Mouse (Mus musculus): ENCODE results near the gene Aktip.
A peak's percentile ranks its signal among the peaks of the same experiment; 100 is the strongest.

Aktip gene

GRCm38 (mm10) chr8:91199876-91200275 lies at the start of gene Aktip:
Aktip (minus strand) TSS chr8:91199976.
- no peak for DNase-seq (ENCODE audit: low spot score in 2 of 2)

GRCm38 (mm10) chr8:91245821-91246454 lies 46.2 kb upstream of the Aktip start:
- no peak for DNase-seq (ENCODE audit: low spot score in 2 of 2)

DNA sequence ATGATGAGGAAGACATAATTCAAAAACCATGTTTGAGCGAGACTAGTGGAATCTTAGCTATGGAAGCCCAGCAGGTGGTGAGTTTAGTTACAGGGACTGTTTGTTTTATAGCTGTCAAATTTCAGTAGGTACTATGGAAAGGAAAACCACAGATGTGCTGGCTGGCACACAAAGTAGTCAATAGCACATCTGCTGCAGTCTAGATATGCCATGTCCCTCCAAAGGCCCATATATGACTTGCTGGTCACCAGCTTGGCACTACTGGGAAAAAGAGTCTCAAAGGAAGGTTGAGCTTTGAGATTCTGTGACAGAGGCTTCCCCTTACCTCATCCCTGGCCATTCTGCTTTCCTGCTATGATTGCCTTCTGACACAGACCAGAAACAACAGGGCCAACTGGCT lies 42.9 kb upstream of the Aktip start:
- DNase-seq (ENCODE audit: low spot score in 2 of 2), result no peak

- no peak for DNase-seq (ENCODE audit: low spot score in 2 of 2)
These were observed 42.2 kb upstream of the Aktip start for GRCm38 (mm10) chr8:91241873-91242519.

- no peak for DNase-seq (ENCODE audit: low spot score in 2 of 2)
These were observed 41.6 kb upstream of the Aktip start for GRCm38 (mm10) chr8:91241371-91241770.

- no peak for DNase-seq (ENCODE audit: low spot score in 2 of 2)
These were observed 37.4 kb upstream of the Aktip start for GRCm38 (mm10) chr8:91237191-91237590.

- DNase-seq (ENCODE audit: low spot score in 2 of 2), result no peak
These were observed 34.3 kb upstream of the Aktip start for GRCm38 (mm10) chr8:91234097-91234496.

DNA sequence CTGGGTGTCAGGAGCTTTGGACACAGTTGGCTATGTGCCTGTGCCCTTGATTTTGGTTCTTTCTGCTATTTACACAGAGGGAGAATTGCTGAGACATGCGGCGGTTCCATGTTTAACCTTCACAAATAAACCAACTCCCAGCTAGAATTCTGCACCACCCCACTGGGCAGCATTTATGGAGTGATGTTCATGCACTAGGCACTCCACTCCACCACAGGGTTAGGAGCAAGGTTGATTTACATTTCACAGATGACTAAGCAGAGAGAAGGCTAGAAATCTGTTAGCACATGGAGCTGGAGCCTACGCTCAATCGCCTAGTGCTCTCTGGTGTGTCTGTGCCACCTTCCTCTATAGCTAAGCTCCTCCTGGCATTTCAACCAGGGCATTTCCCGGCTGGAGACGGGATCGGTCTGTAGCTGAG lies 27.7 kb upstream of the Aktip start:
- no peak for DNase-seq (ENCODE audit: low spot score in 2 of 2)

DNA sequence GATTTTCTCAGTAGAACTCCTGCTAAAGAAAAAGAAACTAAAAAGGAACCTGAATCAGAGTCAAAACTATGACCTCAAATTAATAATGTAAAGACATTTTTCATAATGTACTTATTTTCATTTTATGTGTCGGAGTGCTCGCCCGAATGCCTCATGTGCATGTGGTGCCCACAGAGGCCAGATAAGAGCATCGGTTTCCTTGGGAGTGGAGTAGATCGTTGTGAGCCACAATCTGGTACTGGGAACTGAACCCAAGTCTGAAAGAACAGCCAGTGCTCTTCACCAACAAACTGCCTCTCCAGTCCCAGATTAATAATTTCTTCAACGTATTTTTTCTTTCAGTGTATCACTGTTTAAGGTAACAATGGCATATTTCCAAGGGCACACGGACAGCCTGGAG lies 24.5 kb upstream of the Aktip start:
- DNase-seq (ENCODE audit: low spot score in 2 of 2), result no peak

- DNase-seq (ENCODE audit: low spot score in 2 of 2), result no peak
These were observed 22.1 kb upstream of the Aktip start for GRCm38 (mm10) chr8:91221841-91222240.

DNA sequence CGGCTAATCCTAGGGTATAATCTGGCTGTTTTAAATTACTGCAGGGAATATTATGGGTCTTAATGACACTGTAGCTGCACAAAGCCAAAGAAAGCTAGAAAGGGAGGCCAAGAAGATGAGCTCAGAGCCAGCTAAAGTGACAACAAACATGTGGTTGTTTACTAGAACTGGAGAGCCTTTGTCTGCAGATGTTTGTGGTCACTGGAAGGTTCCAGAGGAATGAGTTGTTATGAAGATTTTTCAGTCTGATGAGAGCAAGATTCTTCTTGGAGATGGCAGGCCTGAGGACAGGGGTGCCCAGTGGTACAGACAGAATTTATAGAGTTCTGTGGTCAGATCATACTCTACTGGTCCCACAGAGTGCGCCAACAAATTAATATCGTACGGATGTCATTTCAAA lies 18.5 kb upstream of the Aktip start:
- DNase-seq (ENCODE audit: low spot score in 2 of 2), result no peak

GRCm38 (mm10) chr8:91217062-91217905 lies 17.5 kb upstream of the Aktip start:
- no peak for DNase-seq (ENCODE audit: low spot score in 2 of 2)

GRCm38 (mm10) chr8:91214287-91214686 lies 14.5 kb upstream of the Aktip start:
- DNase-seq (ENCODE audit: low spot score in 2 of 2), result no peak

GRCm38 (mm10) chr8:91212948-91213347 lies 13.2 kb upstream of the Aktip start:
- no peak for DNase-seq (ENCODE audit: low spot score in 2 of 2)

DNA sequence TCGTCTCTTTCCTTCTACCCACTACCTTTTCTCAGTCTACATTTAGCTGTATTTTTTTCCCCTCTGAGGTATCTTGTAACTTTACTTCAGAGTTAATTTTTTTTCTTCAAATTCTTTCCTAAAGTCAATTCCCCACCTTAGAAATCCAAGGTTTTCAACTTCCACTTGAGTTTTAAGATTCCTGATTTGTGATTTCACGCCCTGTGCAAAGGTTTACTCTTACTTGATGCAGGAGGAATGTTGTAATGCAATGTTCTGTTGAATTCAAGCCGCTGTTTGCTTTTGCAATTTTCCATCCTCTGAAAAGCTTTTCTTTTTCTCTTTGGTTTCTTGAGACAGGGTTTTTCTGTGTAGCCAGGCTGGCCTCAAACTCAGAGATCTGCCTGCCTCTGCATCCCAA lies 9.9 kb upstream of the Aktip start:
- no peak for DNase-seq (ENCODE audit: low spot score in 2 of 2)

GRCm38 (mm10) chr8:91207676-91208075 lies 7.9 kb upstream of the Aktip start:
- no peak for DNase-seq (ENCODE audit: low spot score in 2 of 2)

DNA sequence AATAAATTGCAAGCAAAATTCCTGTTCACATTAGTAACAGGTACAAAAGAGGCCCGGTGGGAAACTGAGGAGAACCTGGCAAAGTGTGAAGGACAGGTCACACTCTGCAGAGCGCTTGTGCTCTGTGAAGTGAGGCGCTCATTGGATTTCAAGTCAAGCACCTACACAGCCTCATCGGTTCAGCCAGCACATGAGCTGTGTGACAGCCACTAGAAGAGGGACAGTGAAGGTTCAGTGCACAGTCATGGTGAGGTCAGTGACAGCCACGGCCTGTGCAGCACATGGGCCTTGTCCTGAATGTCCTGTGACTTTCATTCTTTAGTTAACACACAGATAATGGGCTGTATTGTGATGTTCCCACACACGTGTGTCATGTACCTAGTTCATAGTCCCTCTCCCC lies 6.1 kb upstream of the Aktip start:
- no peak for DNase-seq (ENCODE audit: low spot score in 2 of 2)

DNA sequence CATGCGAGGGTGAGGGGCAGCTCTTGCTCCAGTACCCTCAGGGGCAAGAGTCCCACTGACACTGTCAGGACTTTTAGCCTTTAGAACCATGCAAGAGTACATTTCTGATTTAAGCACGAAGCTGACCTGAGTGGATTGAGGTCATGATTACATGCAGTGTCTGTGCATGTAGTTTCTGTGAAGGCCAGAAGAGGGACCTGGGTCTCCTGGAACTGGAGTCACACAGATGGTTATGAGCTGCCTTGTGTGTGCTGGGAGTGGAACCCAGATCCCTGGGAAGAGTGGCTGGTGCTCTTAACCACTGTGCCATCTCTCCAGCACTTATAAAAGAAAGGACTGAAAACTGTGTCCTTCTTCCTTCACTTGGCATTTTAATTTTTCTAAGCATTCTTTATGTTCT lies 1.4 kb upstream of the Aktip start:
- no peak for DNase-seq (ENCODE audit: low spot score in 2 of 2)

DNA sequence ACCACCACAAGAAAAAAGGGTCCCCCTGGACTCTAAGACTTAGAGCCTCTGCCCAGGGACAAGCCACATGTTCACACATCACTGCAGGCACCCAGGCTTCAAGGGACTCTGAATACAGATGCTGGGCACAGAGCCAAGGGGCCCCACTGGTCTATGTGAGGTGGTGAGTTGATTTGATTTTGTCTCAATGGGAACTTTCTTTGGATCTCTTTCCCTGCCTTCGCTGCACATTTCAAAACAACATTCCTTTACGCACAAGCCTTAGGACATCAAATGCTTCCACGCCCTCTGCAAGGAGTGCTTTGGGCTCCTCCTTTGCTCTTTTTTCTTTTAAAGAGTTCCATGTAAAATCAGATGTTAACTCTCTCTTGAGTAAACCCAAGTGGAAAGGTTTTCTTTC lies 1.7 kb downstream of the Aktip start:
- no peak for DNase-seq (ENCODE audit: low spot score in 2 of 2)

DNA sequence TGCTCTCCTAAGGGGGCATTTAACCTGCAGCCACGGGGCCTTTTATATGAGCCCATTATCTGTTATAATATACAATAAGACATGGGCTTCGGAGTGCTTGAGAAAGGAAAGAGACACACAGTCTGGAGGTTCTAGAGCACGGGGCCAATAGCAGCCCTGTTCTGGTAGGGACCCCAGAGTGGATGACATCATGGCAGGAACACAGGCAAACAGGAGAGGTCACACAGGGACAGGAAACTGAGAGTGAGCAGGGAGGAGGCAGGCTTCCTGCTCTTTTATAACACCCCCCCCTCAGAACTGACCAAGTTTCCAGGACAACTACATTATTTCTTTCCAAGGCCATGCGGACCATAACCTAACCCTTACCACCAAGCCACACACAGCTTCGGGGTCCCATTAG lies 2.5 kb downstream of the Aktip start:
- DNase-seq (ENCODE audit: low spot score in 2 of 2), result no peak

GRCm38 (mm10) chr8:91196661-91197060 lies 3.1 kb downstream of the Aktip start:
- peak in 1 of 2 experiments; percentile 30 for DNase-seq (ENCODE audit: low spot score in 2 of 2)

DNA sequence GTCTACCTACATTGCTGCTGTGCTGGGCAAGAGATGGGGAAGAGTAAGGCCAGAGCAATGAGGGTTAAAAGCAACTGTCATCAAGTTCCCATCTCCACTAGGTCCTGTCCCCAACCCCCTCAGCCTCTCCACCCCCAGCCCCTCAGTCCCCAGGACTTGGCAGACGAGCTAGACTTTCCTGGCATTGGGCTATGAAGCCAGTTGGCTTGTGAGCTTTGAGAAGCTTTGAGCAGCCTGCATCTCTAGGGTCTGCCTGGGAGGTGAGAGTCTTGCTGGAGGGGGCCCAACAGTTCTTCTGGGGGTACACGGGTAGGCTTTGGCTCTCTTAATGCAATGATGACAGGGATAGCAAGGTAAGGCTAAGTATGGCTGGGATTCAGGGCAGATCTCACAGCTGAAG lies 5.7 kb downstream of the Aktip start:
- no peak for DNase-seq (ENCODE audit: low spot score in 2 of 2)

- DNase-seq (ENCODE audit: low spot score in 2 of 2), result no peak
These were observed 6.8 kb downstream of the Aktip start for GRCm38 (mm10) chr8:91192941-91193340.

All from spleen, postnatal 10 days (tissue).